ENCODE assay signal across 8 mouse cellular contexts in the genomic region with DNA sequence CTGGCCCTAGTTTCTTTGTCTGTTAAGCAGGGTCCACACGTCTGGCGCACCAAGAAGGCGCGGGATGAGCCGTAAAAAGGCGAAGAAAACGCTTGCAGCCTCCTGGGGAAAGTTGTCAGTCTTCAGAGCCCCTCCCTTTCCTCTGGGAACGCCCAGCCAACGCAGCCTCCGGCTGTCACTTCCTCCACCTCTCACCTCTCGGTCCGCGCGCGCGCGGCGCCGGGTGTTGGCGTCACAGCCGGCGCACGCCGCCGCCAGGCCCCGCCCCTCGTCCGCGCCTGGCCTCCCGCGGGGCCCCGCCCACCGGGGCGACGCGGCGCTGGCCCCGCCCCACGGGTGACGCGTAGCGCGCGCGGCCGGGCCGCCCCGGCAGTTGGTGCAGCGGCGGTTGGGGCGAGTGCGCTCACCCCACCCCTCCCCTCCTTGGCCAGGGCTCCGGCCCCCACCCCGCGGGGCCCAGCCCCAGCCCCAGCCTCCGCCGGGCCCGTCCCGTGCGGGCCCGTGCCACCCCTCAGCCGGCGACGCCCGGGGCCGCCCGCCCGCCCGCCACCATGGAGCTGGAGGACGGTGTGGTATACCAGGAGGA. TPM values are rescaled to one million over a fixed set of nuclear protein-coding genes. Genes with fewer than 3 reads are reported as not detected.
DNase-seq lines count a peak whose midpoint lies in the region; ATAC-seq lines count a peak whose summit lies in the region.

Gene Spag9, plus strand, starts transcription at position 372 of the 586 bp plus-strand sequence.

- peak; percentile 98 for DNase-seq in CD4-positive, CD25-positive, alpha-beta regulatory T cell, adult 2 months (ENCODE audit: low read depth, low spot score)
- DNase-seq in fat pad, adult 2 months (ENCODE audit: extremely low read depth, low read depth, low spot score), result peak; percentile 56
- peak; percentile 97 for DNase-seq in kidney, postnatal 10 days
- DNase-seq in natural killer cell, adult 2 months (ENCODE audit: low spot score in 2 of 2), result peak; percentile 92 to 94

- no peaks in the 10 kb centered on the region for H3K27me3 ChIP-seq in heart, embryonic 13.5 days (replicated peaks)
- H3K27me3 ChIP-seq in liver, embryonic 12.5 days (replicated peaks), result no peaks in the 10 kb centered on the region
- no peaks in the 10 kb centered on the region for H3K27me3 ChIP-seq in stomach, embryonic 15.5 days (replicated peaks)

- 0 out of 2 replicates have a peak, but pooled peaks cover 3% of the 10 kb centered on the region for H3K36me3 ChIP-seq in heart, embryonic 13.5 days
- H3K36me3 ChIP-seq in liver, embryonic 12.5 days, result peaks cover 5% of the 10 kb centered on the region; the same call in 1 of the 2 replicates
- no peaks in the 10 kb centered on the region for H3K36me3 ChIP-seq in stomach, embryonic 15.5 days

- ATAC-seq in heart, embryonic 13.5 days (ENCODE audit: extremely low read depth, insufficient number of reproducible peaks, low FRiP score, low TSS enrichment), result peak; percentile 90
- peak; percentile 91 for ATAC-seq in liver, embryonic 12.5 days
- ATAC-seq in stomach, embryonic 15.5 days (ENCODE audit: insufficient read depth, low FRiP score, low read depth), result peak; percentile 92

- WGBS in heart, embryonic 13.5 days, result 0% methylated on average over 67 of the region's 70 CpGs
- under 1% methylated on average over 68 of the region's 70 CpGs for WGBS in liver, embryonic 12.5 days (ENCODE audit: insufficient replicate concordance)
- WGBS in stomach, embryonic 15.5 days, result under 1% methylated on average over 57 of the region's 70 CpGs

- peaks cover 9% of the 10 kb centered on the region for H3K4me1 ChIP-seq in brown adipose tissue, adult 24 weeks (ENCODE audit: control insufficient read depth, insufficient read depth, insufficient read length, low read length)
- peaks cover 39% of the 10 kb centered on the region for H3K4me1 ChIP-seq in heart, embryonic 13.5 days
- H3K4me1 ChIP-seq in liver, embryonic 12.5 days, result peaks cover 45% of the 10 kb centered on the region
- H3K4me1 ChIP-seq in stomach, embryonic 15.5 days, result peaks cover 16% of the 10 kb centered on the region

- peak within 1 kb of the TSS; percentile 89 for H3K4me2 ChIP-seq in heart, embryonic 13.5 days
- H3K4me2 ChIP-seq in liver, embryonic 12.5 days, result peak within 1 kb of the TSS; percentile 99
- peak within 1 kb of the TSS; percentile 86 for H3K4me2 ChIP-seq in stomach, embryonic 15.5 days

- peak within 1 kb of the TSS; percentile 99 for H3K4me3 ChIP-seq in brown adipose tissue, adult 24 weeks (ENCODE audit: insufficient read depth, low read depth, low read length)
- peak within 1 kb of the TSS; percentile 92 for H3K4me3 ChIP-seq in heart, embryonic 13.5 days
- H3K4me3 ChIP-seq in liver, embryonic 12.5 days, result peak within 1 kb of the TSS; percentile 95
- peak within 1 kb of the TSS; percentile 97 for H3K4me3 ChIP-seq in stomach, embryonic 15.5 days (replicated peaks)

- no peaks in the 10 kb centered on the region for H3K9me3 ChIP-seq in heart, embryonic 13.5 days
- no peaks in the 10 kb centered on the region for H3K9me3 ChIP-seq in liver, embryonic 12.5 days (replicated peaks)
- no peaks in the 10 kb centered on the region for H3K9me3 ChIP-seq in stomach, embryonic 15.5 days

- peak within 1 kb of the TSS; percentile 99 for H3K27ac ChIP-seq in brown adipose tissue, adult 24 weeks (replicated peaks; ENCODE audit: low read depth, low read length)
- H3K27ac ChIP-seq in heart, embryonic 13.5 days (replicated peaks), result peak within 1 kb of the TSS; percentile 100
- H3K27ac ChIP-seq in liver, embryonic 12.5 days, result peak within 1 kb of the TSS; percentile 100
- H3K27ac ChIP-seq in stomach, embryonic 15.5 days, result peak within 1 kb of the TSS; percentile 99

- peak within 1 kb of the TSS; percentile 96 for H3K9ac ChIP-seq in heart, embryonic 13.5 days
- H3K9ac ChIP-seq in liver, embryonic 12.5 days, result peak within 1 kb of the TSS; percentile 95
- peak within 1 kb of the TSS; percentile 86 for H3K9ac ChIP-seq in stomach, embryonic 15.5 days

RNA-seq across cellular contexts. Expression of gene Spag9, which starts in this region (rescaled TPM):
- 39.2 and 45.7 TPM in 2 replicates for polyA plus RNA-seq in brown adipose tissue, adult 24 weeks (2012; ENCODE audit: insufficient read depth, insufficient read length, missing spikeins)
- polyA plus RNA-seq in heart, embryonic 13.5 days (2015; fragmentation: Nextera tagmentation; extraction: Ambion mirVana), result 29.7 and 31.4 TPM in 2 replicates
- 18.0 and 19.6 TPM in 2 replicates for polyA plus RNA-seq in liver, embryonic 12.5 days (2016; fragmentation: Nextera tagmentation; extraction: Ambion mirVana)
- 36.2 and 45.6 TPM in 2 replicates for polyA plus RNA-seq in stomach, embryonic 15.5 days (2015; fragmentation: Nextera tagmentation; extraction: Ambion mirVana)

Comparison
In these comparisons a context has a peak if more than half of its experiments do, and no peak if none do; other contexts are left out.
1. Peak in every context shown above with its lines: DNase-seq, ATAC-seq, H3K4me3 ChIP-seq and H3K27ac ChIP-seq.